Mouse (Mus musculus): ENCODE results near the gene Tmeff1.
"Not testable (repeated sequence)": the region's sequence is repeated elsewhere in the genome, so short reads cannot be mapped to it uniquely, and the experiment has no call there.

The Tmeff1 gene

GRCm38 (mm10) chr4:48676570-48677185 lies 91.7 kb downstream of the Tmeff1 start:
- DNase-seq (ENCODE audit: low spot score in 2 of 2), result no peak

- no peak for DNase-seq (ENCODE audit: low spot score in 2 of 2)
Observed at GRCm38 (mm10) chr4:48677276-48677675, 92.3 kb downstream of the Tmeff1 start.

- DNase-seq (ENCODE audit: low spot score in 2 of 2), result no peak
Observed at GRCm38 (mm10) chr4:48677812-48678211, 92.8 kb downstream of the Tmeff1 start.

- no peak for DNase-seq (ENCODE audit: low spot score in 2 of 2)
Observed at GRCm38 (mm10) chr4:48678793-48679192, 93.8 kb downstream of the Tmeff1 start.

GRCm38 (mm10) chr4:48679728-48680127 lies 94.8 kb downstream of the Tmeff1 start:
- not testable (repeated sequence) for DNase-seq (ENCODE audit: low spot score in 2 of 2)

- no peak for DNase-seq (ENCODE audit: low spot score in 2 of 2)
Observed at GRCm38 (mm10) chr4:48680214-48680613, 95.2 kb downstream of the Tmeff1 start.

GRCm38 (mm10) chr4:48680648-48681343 lies 95.8 kb downstream of the Tmeff1 start:
- no peak for DNase-seq (ENCODE audit: low spot score in 2 of 2)

- DNase-seq (ENCODE audit: low spot score in 2 of 2), result no peak
Observed at GRCm38 (mm10) chr4:48683126-48683525, 98.2 kb downstream of the Tmeff1 start.

- not testable (repeated sequence) for DNase-seq (ENCODE audit: low spot score in 2 of 2)
Observed at GRCm38 (mm10) chr4:48683633-48684209, 98.7 kb downstream of the Tmeff1 start.

- no peak for DNase-seq (ENCODE audit: low spot score in 2 of 2)
Observed at GRCm38 (mm10) chr4:48684593-48685187, 99.7 kb downstream of the Tmeff1 start.

GRCm38 (mm10) chr4:48688148-48688547 lies 103.2 kb downstream of the Tmeff1 start:
- DNase-seq (ENCODE audit: low spot score in 2 of 2), result no peak

- DNase-seq (ENCODE audit: low spot score in 2 of 2), result no peak
Observed at GRCm38 (mm10) chr4:48690640-48691039, 105.7 kb downstream of the Tmeff1 start.

GRCm38 (mm10) chr4:48691793-48692437 lies 106.9 kb downstream of the Tmeff1 start:
- DNase-seq (ENCODE audit: low spot score in 2 of 2), result no peak

- no peak for DNase-seq (ENCODE audit: low spot score in 2 of 2)
Observed at GRCm38 (mm10) chr4:48692736-48693292, 107.8 kb downstream of the Tmeff1 start.

GRCm38 (mm10) chr4:48696706-48697105 lies 111.7 kb downstream of the Tmeff1 start:
- DNase-seq (ENCODE audit: low spot score in 2 of 2), result no peak

GRCm38 (mm10) chr4:48697302-48697701 lies 112.3 kb downstream of the Tmeff1 start:
- no peak for DNase-seq (ENCODE audit: low spot score in 2 of 2)

Data from urinary bladder, postnatal 4 days (tissue).